Mouse (Mus musculus) limb, embryonic 12.5 days (tissue): ENCODE measurements around the gene Ctsc. TPM values are rescaled to one million over a fixed set of nuclear protein-coding genes. Genes with fewer than 3 reads are reported as not detected.

Experiments
- ATAC-seq: fragments of 200-750 bp; cut with Nextera tagmentation; 2 replicates; pipeline ENCODE4 v1.8.0; 2017; ENCODE audit warnings: low read depth, moderate TSS enrichment; ENCODE audit not compliant: insufficient number of reproducible peaks, insufficient read depth, low FRiP score, low TSS enrichment
- H3K27ac ChIP-seq: fragments of 300-500 bp; sonication (generic); 2 replicates; pipeline ENCODE4 v1.5.1; 2016; ENCODE audit warnings: mild to moderate bottlenecking, moderate library complexity
- H3K27me3 ChIP-seq: fragments of 300-500 bp; sonication (generic); 2 replicates; pipeline ENCODE4 v1.6.1; 2016; ENCODE audit warnings: mild to moderate bottlenecking, moderate library complexity
- H3K36me3 ChIP-seq: fragments of 300-500 bp; sonication (generic); 2 replicates; pipeline ENCODE4 v1.6.1; 2016; ENCODE audit warnings: mild to moderate bottlenecking, moderate library complexity
- H3K4me1 ChIP-seq: fragments of 300-500 bp; sonication (generic); replicated peaks from 2 replicates; pipeline ENCODE4 v1.6.1; 2016
- H3K4me2 ChIP-seq: fragments of 300-500 bp; sonication (generic); 2 replicates; pipeline ENCODE4 v1.6.1; 2016; ENCODE audit warnings: mild to moderate bottlenecking, moderate library complexity
- H3K4me3 ChIP-seq: fragments of 300-500 bp; sonication (generic); replicated peaks from 2 replicates; pipeline ENCODE4 v1.5.1; 2016; ENCODE audit warnings: mild to moderate bottlenecking
- H3K9ac ChIP-seq: fragments of 300-500 bp; sonication (generic); replicated peaks from 2 replicates; pipeline ENCODE4 v1.6.1; 2016; ENCODE audit warnings: mild to moderate bottlenecking, moderate library complexity
- H3K9me3 ChIP-seq: fragments of 300-500 bp; sonication (generic); 2 replicates; pipeline ENCODE4 v1.6.1; 2016; ENCODE audit warnings: mild to moderate bottlenecking, moderate library complexity
- WGBS: fragments of 180-500 bp; shearing (Covaris S2); methylation state at CpG from one replicate; pipeline ENCODE4 v1.1.7; 2016; 5-methylcytosine and 5-hydroxymethylcytosine counted together
- polyA plus RNA-seq: library from polyadenylated mRNA; unstranded; fragments of >200 nt; fragmentation: Nextera tagmentation; extraction: Ambion mirVana; gene quantifications from 2 replicates; pipeline ENCODE4 v1.2.1, GENCODE M21; 2016

Ctsc gene
- polyA plus RNA-seq, 1 experiment from 2014 or later = 36.7 TPM

DNA sequence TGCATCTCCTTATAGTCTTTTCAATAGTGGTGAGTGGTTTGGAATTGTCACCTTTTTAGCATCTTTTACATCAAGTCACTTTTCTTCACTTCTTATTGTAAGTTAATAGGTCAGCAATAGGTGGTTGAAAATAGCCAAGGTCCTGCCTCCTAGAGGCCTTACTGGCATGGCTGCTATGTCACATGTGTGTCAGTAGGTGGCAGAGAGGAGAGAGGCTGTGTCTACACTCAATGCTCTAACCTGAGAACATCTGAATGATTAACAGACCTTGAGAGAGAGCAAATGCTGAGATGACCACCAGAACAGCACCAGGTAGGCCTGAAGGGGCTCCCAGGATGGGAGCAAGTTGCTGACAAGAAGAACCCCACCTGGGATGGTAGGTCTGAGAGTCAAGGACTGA, 65.9 kb downstream of the Ctsc start:
- Histone ChIP-seq H3K4me2 (no peak overlapping the region), H3K4me3 (no peak overlapping the region), H3K9ac (no peak overlapping the region), H3K4me1 (no peaks in the 10 kb centered on the region), H3K27me3 (no peaks in the 10 kb centered on the region), H3K9me3 (no peaks in the 10 kb centered on the region), H3K36me3 (no peaks in the 10 kb centered on the region), H3K27ac (no peak overlapping the region)
- ATAC-seq = no peak

DNA sequence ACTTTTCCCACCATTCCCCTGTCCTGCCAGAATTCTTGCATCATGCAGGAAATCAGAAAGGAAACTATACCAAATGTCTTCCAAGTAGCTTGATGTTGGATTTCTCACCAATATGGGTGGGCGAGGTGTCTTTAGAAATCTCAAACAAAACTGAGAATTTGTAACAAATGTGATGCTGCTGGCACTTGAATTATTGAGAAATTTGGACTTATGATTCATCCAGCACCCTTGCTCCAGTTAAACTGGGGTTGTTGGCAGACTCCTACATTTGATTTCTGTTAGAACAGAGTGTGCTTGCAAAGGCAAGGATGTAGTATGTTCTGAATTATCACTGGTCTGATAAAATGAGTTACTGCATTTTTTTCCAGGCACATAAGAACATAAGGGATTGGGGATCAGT, 68.2 kb downstream of the Ctsc start:
- H3K9me3 ChIP-seq = no peaks in the 10 kb centered on the region
- no peaks in the 10 kb centered on the region for H3K4me1 ChIP-seq
- no peaks in the 10 kb centered on the region for H3K27me3 ChIP-seq
- H3K4me3 ChIP-seq = no peak overlapping the region
- ATAC-seq = no peak
- no peaks in the 10 kb centered on the region for H3K36me3 ChIP-seq
- H3K27ac ChIP-seq = no peak overlapping the region
- no peak overlapping the region for H3K9ac ChIP-seq
- 93% methylated on average over 1 of the region's 1 CpGs for WGBS
- H3K4me2 ChIP-seq = no peak overlapping the region

DNA sequence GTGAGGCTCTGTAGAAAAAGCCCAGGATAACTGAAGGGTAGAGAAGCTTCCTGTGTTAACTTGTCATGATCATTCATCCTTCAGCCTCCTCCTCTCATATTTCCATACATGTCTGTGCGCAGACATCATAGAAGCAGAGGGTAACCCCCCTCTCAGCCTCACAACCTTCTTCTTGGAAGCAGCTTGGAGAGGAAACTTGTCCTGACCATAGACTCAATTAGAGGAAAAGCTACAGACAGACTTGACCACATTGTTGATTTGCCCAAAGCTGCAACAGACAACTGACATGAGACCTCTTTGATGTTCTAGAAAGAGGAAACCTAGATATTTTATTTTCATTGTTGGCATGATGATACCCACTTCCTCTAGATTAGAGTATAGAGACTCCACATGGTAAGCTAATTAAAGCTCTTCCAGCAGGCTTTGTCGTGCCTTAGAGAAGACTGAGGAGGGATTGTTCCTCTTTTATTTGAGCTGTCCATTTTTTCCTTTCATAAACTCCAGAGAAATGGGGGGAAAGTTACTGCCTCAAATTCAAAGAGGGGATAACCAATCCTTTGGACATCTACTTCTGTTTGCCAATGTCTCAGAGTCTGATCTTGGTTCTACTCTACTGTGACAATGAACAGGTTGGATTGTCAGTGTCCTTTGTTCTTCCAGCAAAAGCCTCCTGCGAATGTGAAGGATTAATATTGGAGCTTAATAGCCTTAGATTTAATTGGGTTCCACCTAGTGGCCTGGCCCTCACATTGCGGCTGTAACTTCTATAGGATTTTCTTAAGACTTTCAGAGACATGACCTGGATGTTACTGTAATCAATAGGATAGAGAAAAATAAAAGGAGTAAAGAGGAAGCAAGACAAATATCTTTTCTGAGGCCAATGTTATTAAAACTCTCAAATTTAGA, 79.2 kb downstream of the Ctsc start:
- H3K9ac ChIP-seq = no peak overlapping the region
- WGBS = 52% methylated on average over 4 of the region's 4 CpGs
- no peaks in the 10 kb centered on the region for H3K36me3 ChIP-seq
- H3K27ac ChIP-seq = no peak overlapping the region
- no peak for ATAC-seq
- H3K9me3 ChIP-seq = no peaks in the 10 kb centered on the region
- H3K27me3 ChIP-seq = no peaks in the 10 kb centered on the region
- no peak overlapping the region for H3K4me2 ChIP-seq
- H3K4me3 ChIP-seq = no peak overlapping the region
- H3K4me1 ChIP-seq = no peaks in the 10 kb centered on the region

DNA sequence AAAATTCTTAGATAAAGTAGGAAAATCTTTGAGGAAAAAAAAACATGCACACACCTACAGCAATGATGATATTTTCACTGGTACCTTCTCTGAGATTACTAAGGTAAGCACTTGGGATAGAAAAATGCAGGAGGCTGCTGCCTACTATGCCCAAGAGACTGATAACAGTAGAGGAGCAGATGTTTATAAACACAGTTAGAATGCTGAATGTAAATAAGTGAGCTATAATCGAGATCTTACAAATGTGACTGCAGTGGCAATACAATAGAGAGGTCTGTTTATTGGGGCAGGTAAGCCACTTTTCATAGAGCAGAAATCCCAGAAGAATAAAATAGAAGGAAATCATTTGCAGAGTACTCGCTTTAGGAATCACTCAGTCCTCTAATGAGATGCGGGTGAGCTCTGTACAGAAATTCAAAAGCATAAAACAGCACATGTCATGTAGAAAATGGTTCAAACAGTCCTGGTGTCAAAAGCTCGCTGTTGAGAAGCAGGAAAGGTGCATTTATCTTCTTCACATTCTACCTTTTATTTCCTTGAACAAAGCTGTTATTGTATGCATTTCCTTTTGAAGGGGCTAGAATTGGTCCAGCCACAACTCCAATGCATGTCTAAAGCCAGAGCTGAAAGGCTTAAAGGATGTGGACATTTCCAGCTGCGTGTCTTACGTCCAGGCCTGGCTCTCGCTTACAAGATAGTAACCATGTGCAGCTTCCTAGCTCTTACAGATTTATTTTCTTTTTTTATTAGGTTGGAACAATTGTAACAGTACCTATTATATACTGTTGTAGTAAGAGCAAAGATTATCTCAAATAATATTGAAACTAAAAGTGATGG, 80.4 kb downstream of the Ctsc start:
- Histone ChIP-seq H3K4me3 (no peak overlapping the region), H3K4me2 (no peak overlapping the region), H3K27ac (no peak overlapping the region), H3K4me1 (no peaks in the 10 kb centered on the region), H3K9ac (no peak overlapping the region), H3K27me3 (no peaks in the 10 kb centered on the region), H3K36me3 (no peaks in the 10 kb centered on the region), H3K9me3 (no peaks in the 10 kb centered on the region)
- no peak for ATAC-seq
- WGBS = 73% methylated on average over 7 of the region's 7 CpGs

Other genes with a start within 250 kb of the Ctsc start
- gene Rab38, start 152.2 kb downstream of the Ctsc start, polyA plus RNA-seq = 7.7 and 9.5 TPM in 2 replicates